21 mouse cellular contexts compared by ENCODE assay signal in genomic region chr1:92919151-92919550, GRCm38 (mm10). TPM values are rescaled to one million over a fixed set of nuclear protein-coding genes. Genes with fewer than 3 reads are reported as not detected.
"Had no signal": no experiment of that assay in that cellular context is flagged by ENCODE, and none has a peak within 500 bp of the region (broad histone marks: within the 10 kb centered on the region; RNA-seq: fewer than 3 reads in every experiment).

No protein-coding gene starts in this region.

- H3K4me3 ChIP-seq: limb, embryonic 10.5 days; limb, embryonic 13.5 days; midbrain, embryonic 10.5 days; midbrain, embryonic 13.5 days; myocyte; neural tube, embryonic 13.5 days; stomach, embryonic 15.5 days had no signal

- DNase-seq: kidney, adult 9 months; kidney, postnatal 14 days; kidney, postnatal 4 days; liver; liver, postnatal 0 days; lung, postnatal 36 days; retina, postnatal 1 day; right cerebral cortex, postnatal 25 days; spleen, adult 18-20 months; thymus, postnatal 25 days had no signal

- H3K9me3 ChIP-seq: limb, embryonic 10.5 days; limb, embryonic 13.5 days; midbrain, embryonic 10.5 days; midbrain, embryonic 13.5 days; neural tube, embryonic 13.5 days; stomach, embryonic 15.5 days had no signal

- H3K4me2 ChIP-seq: limb, embryonic 13.5 days; lung, embryonic 14.5 days; midbrain, embryonic 13.5 days; neural tube, embryonic 13.5 days; stomach, embryonic 15.5 days had no signal

- ATAC-seq: liver, postnatal 0 days; midbrain, embryonic 13.5 days; midbrain, embryonic 16.5 days had no signal

- H3K9ac ChIP-seq: limb, embryonic 13.5 days; liver, embryonic 14.5 days; liver, postnatal 0 days; lung, embryonic 14.5 days; midbrain, embryonic 13.5 days; neural tube, embryonic 13.5 days; stomach, embryonic 15.5 days had no signal

- H3K27me3 ChIP-seq: limb, embryonic 13.5 days; midbrain, embryonic 13.5 days; neural tube, embryonic 13.5 days; stomach, embryonic 15.5 days had no signal

- H3K4me1 ChIP-seq: limb, embryonic 10.5 days; limb, embryonic 13.5 days; midbrain, embryonic 10.5 days; midbrain, embryonic 13.5 days; neural tube, embryonic 13.5 days; stomach, embryonic 15.5 days had no signal

- H3K27ac ChIP-seq: limb, embryonic 10.5 days; limb, embryonic 13.5 days; liver, embryonic 14.5 days; midbrain, embryonic 10.5 days; midbrain, embryonic 13.5 days; neural tube, embryonic 13.5 days; stomach, embryonic 15.5 days had no signal

RNA-seq across cellular contexts. Expression of gene Ankmy1, which starts 16.4 kb away (rescaled TPM):
- total RNA-seq: monocyte, adult 5-6 weeks had no signal
